Mouse (Mus musculus): Measurements from ENCODE around the gene Col23a1.

- TF ChIP-seq GATA1 (IDR thresholded peaks at IDR 0.05; ENCODE audit: borderline replicate concordance, low read length) (no peak), CTCF (IDR thresholded peaks at IDR 0.05; ENCODE audit: low read depth, low read length) (no peak), TAL1 (conservative IDR thresholded peaks at IDR 0.05; ENCODE audit: low read depth, low read length) (no peak), POLR2AphosphoS5 (IDR thresholded peaks at IDR 0.05; ENCODE audit: insufficient replicate concordance, low read depth, low read length) (no peak), GATA2 (IDR thresholded peaks at IDR 0.05; ENCODE audit: borderline replicate concordance, low read depth, low read length) (no peak)
Observed at GRCm38 (mm10) chr11:51459569-51460043, 169.9 kb downstream of the Col23a1 start.
